Mouse (Mus musculus) CH12F3 (cell line): ENCODE results near the gene Xxylt1.
"Not testable (repeated sequence)": the region's sequence is repeated elsewhere in the genome, so short reads cannot be mapped to it uniquely, and the experiment has no call there.

Experiments used
- in situ Hi-C: fragments of 300-500 bp; cut with MboI; formaldehyde crosslinking; loops from 2 replicates; pipeline ENCODE4 v1.14.3; 2020; ENCODE audit warnings: low sequenced_read_pairs

Gene Xxylt1

GRCm38 (mm10) chr16:31029739-31030485 lies 51.3 kb downstream of the Xxylt1 start:
- in situ Hi-C loops, result no loop called here

DNA sequence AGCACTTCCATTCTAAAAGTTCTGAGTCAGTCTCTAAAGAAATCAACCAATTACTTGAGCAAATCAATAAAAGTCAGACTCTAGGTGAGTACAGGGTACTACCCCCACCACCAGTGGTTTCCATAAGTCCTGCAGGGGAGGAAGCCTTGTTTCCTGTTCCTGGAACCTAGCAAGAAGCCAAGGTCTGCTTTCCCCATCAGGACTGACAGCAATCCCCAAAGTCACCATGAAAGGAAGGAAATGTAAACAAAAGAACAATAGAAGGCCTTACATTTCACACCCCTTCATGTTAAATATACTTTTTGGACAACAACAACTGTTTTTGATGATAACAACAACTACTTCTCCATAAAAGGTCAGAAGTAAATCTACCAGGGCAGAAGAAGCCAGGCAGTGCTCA lies 53.6 kb downstream of the Xxylt1 start:
- in situ Hi-C loops, result no loop called here

- in situ Hi-C loops, result no loop called here
Measured at GRCm38 (mm10) chr16:31025516-31025915, 55.7 kb downstream of the Xxylt1 start.

GRCm38 (mm10) chr16:31024997-31025396 lies 56.2 kb downstream of the Xxylt1 start:
- in situ Hi-C loops, result no loop called here

DNA sequence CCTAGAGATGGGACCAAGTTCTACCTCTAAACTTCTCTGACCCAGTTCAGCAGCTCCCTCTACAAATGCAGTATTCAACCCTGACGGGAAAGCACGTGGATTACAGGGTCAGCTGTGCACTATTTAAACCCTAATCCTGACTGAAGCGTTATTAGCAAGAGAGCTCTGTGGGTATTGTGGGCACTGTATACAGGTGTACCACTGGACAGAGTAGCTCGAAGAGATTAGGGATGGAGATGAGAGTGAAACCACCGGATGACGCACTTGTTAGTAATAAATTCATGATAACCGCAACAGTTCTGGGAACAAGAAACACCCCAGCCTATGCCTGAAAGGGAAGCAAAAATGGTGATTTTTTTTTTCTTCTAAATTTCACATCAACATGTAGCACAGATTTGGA lies 57.0 kb downstream of the Xxylt1 start:
- in situ Hi-C loops, result no loop called here

DNA sequence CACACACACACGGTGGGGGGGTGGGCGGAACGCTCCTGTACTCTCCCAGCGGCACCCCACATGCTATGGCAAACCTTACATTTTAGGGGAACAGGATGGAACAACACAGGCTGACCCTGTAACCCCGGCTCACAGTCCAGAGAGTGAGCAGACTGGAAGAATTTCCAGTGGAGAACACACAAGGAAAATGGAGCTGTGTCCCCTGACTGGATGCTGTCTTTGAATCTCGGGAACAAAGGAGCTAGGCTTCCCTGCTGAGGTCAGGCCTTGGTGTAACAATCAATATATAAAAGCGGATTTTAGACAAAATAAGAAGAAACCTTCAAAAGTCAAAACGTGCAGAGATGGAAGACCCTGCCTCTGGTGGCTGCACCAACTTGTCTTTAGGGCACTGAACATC lies 57.4 kb downstream of the Xxylt1 start:
- in situ Hi-C loops, result no loop called here

DNA sequence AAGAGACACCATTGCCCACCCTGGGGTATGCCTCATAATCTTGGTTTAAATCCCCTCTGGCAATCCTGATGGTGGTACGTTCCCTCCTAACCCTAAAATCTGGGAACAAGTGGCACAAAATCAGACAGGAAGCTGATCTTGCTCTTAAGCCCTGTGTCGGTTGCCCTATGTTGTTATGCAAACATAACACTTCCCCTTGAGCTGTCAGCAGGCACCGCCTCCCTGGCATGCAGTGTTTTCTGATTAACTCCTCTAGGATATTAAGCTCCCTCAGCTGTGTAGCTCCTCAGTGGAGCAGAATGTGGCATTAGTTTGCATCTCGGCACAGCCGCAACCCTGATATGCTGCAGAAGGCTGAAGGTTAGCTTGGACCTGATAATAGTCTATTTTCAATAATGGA lies 58.9 kb downstream of the Xxylt1 start:
- in situ Hi-C loops, result no loop called here

- in situ Hi-C loops, result no loop called here
Measured at GRCm38 (mm10) chr16:31019514-31019913, 61.7 kb downstream of the Xxylt1 start.

GRCm38 (mm10) chr16:31017687-31018413 lies 63.4 kb downstream of the Xxylt1 start:
- in situ Hi-C loops, result no loop called here

- in situ Hi-C loops, result no loop called here
Measured at GRCm38 (mm10) chr16:31016669-31017068, 64.6 kb downstream of the Xxylt1 start.

DNA sequence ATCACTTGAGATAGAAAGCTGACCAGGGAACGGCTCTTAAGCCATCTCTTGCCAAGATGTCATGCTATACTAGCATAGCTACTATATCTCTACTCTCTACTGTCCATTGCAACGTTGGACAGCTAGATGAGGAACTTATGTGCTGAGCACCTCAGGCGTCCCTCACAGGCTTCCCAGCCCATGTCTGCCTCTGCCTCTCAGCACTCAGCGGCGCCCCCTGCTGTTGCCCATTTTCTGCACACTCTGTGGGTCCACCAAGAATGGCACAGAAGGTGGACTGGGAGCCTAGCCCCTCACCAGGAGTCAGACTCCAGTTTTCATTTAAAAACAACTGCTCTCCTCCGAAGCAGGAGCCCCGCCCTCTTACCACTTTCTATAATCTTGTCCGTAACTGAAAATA lies 65.1 kb downstream of the Xxylt1 start:
- in situ Hi-C loops, result no loop called here

DNA sequence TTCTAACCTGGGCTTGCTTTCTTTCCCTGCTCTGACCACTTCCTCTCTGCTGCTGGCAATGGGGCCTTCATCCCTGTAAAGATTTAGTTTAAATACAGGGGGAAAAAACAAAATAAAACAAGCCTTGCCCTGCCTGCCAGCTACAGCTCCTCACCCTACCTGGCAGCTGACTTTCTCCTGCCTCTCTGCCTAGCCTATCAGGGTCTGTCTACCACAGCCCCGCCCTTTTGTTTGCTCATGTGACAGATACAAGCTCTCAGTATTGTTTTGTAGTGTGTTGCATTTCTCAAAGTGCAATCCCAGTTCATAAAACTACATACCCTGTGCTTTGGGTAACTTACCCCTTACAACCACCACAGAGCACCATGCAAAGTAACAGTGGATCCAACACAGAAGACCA lies 66.0 kb downstream of the Xxylt1 start:
- in situ Hi-C loops, result no loop called here

GRCm38 (mm10) chr16:31012236-31012635 lies 69.0 kb downstream of the Xxylt1 start:
- in situ Hi-C loops, result no loop called here

GRCm38 (mm10) chr16:31010443-31010842 lies 70.8 kb downstream of the Xxylt1 start:
- in situ Hi-C loops, result no loop called here

GRCm38 (mm10) chr16:31008326-31008725 lies 72.9 kb downstream of the Xxylt1 start:
- in situ Hi-C loops, result no loop called here

- in situ Hi-C loops, result no loop called here
Measured at GRCm38 (mm10) chr16:31007582-31007981, 73.7 kb downstream of the Xxylt1 start.

GRCm38 (mm10) chr16:31005693-31006092 lies 75.5 kb downstream of the Xxylt1 start:
- in situ Hi-C loops, result no loop called here

GRCm38 (mm10) chr16:31004321-31004682 lies 76.9 kb downstream of the Xxylt1 start:
- in situ Hi-C loops, result no loop called here

DNA sequence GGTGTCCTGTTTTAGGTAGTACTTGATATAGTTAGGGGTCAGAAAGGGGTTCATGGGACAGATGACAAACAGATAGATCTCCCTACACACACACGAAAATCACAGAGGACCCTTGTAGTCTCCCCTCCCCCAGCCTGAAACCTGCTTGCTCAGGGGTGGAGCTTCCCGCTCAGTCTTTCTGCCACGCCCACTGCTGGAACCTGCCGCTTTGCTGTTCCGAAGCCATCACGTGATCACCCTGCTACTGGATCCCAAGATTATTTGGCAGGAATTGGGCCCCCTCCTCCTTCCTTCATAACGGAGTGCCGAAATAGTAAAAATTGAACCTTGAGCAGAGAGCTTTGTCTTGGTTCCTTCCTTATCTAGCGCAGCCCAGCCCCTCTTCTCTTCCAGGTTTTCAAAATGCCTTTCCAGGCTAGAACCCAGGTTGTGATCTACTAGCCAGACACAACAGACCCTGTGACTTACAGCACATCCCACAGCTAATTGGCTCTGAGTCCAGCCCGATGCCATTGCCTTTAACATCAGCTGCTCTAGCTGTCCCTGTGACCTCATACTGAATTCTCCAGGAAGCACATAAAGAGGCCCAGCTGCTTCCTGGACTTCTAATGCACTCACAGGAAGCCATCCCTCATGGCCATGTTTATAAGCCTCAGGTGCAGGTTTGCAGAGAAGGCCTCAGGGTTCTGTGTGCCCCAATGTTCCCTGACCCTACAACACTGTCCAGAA lies 77.5 kb downstream of the Xxylt1 start:
- in situ Hi-C loops, result not testable (repeated sequence)

DNA sequence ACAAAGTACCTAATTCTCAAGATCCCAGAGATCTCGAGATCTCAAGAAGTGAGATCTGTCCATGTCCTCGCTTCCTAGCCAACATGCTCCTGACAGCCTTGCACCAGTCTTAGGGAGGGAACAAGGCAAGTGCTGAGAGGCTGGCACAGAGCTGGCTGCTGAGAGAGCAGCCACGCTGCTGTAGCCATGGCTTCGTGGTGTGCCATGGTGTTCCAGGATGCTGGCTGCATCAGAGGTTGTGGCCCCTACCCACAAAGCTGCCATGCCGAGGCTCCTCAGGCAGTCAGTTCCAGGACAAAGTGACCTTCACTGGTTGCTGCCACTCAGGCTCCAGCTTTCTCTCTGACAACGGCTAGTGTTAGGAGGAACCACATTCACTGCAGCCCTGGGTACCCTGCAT lies 78.3 kb downstream of the Xxylt1 start:
- in situ Hi-C loops, result no loop called here

- in situ Hi-C loops, result no loop called here
Measured at GRCm38 (mm10) chr16:31002117-31002516, 79.1 kb downstream of the Xxylt1 start.

DNA sequence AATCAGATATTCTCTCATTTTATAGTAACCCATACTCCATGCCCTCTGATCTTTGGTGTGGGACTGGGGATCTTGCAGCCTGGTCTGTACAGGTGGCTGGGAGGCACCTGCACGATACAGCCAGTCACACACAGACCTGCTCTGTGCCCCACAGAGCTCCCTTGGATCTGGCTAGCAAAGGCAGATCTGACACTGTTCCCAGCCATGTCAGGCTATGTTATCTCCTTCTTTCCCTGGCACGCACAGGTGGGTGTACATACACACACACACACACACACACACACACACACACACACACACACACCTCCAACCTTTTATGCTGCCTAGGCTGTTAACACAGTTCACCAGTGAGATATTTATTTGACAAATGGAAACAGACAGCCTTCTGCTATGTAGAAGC lies 82.5 kb downstream of the Xxylt1 start:
- in situ Hi-C loops, result no loop called here
